Mouse (Mus musculus) inflammation-experienced regulatory T-cells, adult 6 months (primary cell): ENCODE measurements around the gene Pirb. TPM values are rescaled to one million over a fixed set of nuclear protein-coding genes. Genes with fewer than 3 reads are reported as not detected.
A peak's percentile ranks its signal among the peaks of the same experiment; 100 is the strongest.
"Not testable (repeated sequence)": the region's sequence is repeated elsewhere in the genome, so short reads cannot be mapped to it uniquely, and the experiment has no call there.

ENCODE experiments used
- ATAC-seq: one replicate; pipeline ENCODE4 v1.8.0; 2017
- polyA plus RNA-seq, 3 experiments: library from polyadenylated mRNA; unstranded; fragments of 100-300 nt; shearing (Covaris generic); gene quantifications; one replicate each; pipeline ENCODE4 v1.2.1; 2017

Gene Pirb
- 1 to 10 TPM in 1 of 3 experiments, under 1 TPM in 2; 0.15 to 2.4 (median 0.33) TPM for polyA plus RNA-seq

- ATAC-seq = not testable (repeated sequence)
These were observed at the start of gene Pirb for GRCm38 (mm10) chr7:3720268-3720667. Gene Pirb (minus strand): TSS chr7:3720391.

- not testable (repeated sequence) for ATAC-seq
These were observed 12.5 kb upstream of the Pirb start for GRCm38 (mm10) chr7:3732675-3733074.

DNA sequence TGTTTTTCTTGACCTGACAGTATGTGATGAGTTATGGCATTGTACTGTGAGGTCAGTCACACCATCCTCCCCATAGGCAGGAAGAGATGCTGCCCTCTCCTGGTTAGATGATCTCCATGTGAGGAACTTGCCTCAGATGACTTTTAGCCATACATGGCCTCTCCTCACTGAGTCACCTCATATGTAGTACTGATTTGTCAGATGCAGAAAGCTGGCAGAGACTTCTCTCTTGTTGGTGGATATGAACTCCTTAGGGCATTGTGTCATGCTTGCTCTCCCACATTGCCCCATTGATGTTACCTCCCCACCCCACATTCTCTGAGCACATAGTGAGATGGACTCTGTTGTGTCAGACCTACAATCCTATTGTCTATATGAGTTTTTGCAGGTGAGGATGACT is 5.3 kb upstream of the Pirb start:
- not testable (repeated sequence) for ATAC-seq

DNA sequence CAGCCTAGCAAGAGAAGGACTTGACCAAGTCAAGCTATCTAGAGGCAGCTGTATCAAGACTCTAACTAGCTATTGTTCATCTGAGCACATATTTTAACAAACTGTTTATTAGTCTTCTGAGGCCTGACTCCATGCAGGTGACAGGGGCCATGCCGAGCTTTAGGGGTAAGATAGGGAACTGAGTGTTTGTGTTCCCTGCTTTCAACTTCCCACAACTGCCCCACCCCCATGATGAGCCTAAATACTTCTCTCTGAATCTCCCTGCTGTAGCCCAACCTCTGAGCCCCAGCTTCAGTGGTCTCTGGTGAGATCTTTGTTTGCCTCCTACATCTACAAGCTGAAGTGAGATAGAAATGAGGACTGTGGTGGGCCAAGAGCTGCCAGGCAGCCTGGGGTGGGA is 4.9 kb downstream of the Pirb start:
- ATAC-seq = no peak

DNA sequence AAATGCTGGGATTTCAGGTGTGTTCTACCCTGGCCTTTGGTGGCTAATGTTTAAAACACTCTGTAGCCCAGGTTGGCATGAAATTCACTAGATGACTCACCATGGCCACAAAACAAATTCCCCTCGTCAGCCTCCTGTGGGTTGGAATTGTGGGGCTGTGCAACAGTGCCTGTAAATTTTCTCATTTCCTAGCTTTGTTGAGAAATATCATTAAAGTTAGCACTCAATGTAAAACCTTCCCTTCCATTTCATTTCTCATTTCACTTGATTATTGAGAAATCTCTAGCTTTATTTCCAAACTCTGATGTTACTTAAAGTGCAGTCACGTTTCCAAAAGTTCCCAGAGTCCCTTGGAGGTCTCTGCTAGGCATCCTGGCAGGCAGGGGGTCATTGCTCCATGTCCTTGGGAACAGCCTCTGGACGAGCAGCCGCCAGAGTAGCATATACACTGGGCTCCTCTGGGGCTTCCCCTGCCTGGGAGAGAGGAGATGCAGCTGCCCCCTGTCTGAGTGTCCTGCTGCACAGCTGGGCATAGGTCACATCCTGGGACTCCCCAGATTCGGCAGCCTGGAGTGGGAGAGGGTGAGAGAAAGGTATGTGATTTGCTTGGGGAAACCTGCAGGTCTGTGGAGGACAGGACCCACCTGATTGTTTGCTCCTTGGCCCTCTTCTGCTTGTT is 7.8 kb downstream of the Pirb start:
- ATAC-seq = no peak

- ATAC-seq = no peak
These were observed 11.2 kb downstream of the Pirb start for GRCm38 (mm10) chr7:3709000-3709399.

GRCm38 (mm10) chr7:3708447-3708980 is 11.7 kb downstream of the Pirb start:
- not testable (repeated sequence) for ATAC-seq

- ATAC-seq = no peak
These were observed 12.4 kb downstream of the Pirb start for GRCm38 (mm10) chr7:3707568-3708413.

- no peak for ATAC-seq
These were observed 13.2 kb downstream of the Pirb start for GRCm38 (mm10) chr7:3707027-3707426.

- ATAC-seq = no peak
These were observed 13.8 kb downstream of the Pirb start for GRCm38 (mm10) chr7:3706343-3706934.

GRCm38 (mm10) chr7:3705911-3706310 is 14.3 kb downstream of the Pirb start:
- no peak for ATAC-seq

GRCm38 (mm10) chr7:3705461-3705860 is 14.7 kb downstream of the Pirb start:
- not testable (repeated sequence) for ATAC-seq

DNA sequence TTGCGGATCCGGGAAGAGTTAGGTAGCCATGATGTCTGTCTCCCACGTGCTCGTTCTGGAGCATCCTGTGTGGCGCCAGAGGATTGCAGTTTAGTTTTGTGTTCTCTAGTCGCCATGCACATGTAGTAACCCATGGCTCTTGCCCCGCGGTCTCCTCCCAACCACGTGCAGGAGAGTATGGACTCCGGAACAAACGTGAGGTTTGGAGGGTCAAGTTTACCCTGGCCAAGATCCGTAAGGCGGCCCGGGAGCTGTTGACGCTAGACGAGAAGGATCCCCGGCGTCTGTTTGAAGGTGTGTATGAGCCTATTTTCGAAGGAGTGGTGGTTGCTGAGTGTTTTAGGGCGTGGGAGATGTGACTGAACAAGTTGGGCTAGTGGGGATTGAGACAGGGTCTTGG is 15.7 kb downstream of the Pirb start:
- peak; percentile 47 for ATAC-seq

DNA sequence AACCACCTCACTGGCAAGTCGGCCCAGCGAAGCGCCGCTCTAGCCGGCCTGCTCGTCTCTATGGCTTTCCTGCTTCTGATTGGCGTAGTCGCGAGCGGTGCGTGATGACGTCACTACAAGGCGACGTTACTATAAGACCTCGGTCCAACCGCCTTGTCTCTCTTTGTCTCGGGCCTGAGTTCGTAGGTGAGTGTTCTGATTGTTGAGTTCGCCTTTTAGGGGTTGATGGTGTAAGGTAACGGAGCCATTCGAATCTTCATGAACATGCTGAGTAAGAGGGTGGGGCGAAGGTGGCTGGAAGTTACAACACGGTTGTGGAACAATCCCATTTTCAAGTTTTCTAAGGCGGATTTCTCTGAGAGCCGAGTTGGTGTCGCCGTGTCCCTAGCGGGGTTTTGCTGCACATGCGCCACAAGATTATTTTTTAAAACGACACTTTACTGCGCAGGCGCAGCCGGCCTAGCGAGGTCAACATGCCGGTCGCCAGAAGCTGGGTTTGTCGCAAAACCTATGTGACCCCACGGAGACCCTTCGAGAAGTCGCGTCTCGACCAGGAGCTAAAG is 16.2 kb downstream of the Pirb start, which contains the start of gene Rps9:
TSS of gene Rps9 (plus strand) at position 115 of the 563 bp plus-strand sequence.
- ATAC-seq = peak; percentile 90

- ATAC-seq = peak; percentile 42
These were observed 16.9 kb downstream of the Pirb start for GRCm38 (mm10) chr7:3703148-3703878.

DNA sequence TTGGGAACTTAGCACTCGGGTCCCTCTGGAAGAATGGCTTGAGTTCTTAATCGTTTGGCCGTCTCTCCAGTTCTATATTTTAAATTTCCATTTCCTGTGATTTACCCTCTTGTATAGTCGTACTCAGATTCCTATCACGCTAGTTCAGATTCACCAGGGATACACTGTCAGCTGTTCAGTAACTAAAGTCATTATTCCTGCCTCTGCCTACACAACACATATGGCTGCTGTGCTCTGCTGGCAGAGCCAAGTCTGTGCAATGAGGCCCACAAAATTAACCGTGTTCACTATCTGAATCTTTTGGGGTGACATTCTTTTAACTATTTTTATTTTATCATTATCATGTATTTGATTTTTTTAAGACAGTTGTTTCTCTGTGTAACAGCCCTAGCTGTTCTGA is 21.7 kb downstream of the Pirb start:
- no peak for ATAC-seq

- ATAC-seq = not testable (repeated sequence)
These were observed 25.3 kb downstream of the Pirb start for GRCm38 (mm10) chr7:3694949-3695305.

DNA sequence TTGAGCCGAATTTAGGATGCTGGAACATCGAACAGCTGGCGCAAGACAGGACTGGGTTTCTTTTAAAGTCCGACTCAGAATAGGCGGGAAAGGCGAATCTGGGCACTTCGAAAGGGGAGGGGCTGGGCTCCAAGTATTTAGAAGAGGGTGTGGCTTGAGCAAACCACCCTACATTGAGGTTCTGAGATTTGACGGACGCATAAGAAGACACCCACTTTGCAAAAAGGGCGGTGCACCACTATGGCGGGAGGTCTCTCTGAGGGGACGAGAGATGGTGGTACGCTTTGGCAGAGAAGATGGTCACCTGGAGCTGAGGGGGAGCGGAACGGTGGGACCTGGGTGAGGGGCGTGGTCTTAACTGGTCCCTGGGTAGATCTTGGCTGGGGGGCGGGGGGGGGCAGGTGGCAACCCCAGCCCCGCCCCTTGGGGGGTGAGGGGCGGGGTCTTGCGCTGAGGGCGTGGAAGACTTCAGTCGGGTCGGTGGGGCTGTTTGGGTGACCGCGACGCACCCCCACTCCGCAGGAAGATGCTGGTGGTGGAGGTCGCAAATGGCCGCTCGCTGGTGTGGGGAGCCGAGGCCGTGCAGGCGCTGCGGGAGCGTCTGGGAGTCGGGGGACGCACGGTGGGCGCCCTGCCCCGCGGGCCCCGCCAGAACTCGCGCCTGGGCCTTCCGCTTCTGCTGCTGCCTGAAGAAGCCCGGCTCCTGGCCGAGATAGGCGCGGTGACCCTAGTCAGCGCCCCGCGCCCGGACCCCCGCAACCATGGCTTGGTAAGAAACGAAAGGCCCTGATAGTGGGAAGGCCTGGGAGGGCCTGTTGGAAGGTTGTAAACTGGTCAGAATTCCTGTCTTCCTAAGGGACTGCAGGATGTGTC is 25.9 kb downstream of the Pirb start:
- ATAC-seq = peak; percentile 29

GRCm38 (mm10) chr7:3693809-3694075 is 26.4 kb downstream of the Pirb start:
- ATAC-seq = peak; percentile 2

DNA sequence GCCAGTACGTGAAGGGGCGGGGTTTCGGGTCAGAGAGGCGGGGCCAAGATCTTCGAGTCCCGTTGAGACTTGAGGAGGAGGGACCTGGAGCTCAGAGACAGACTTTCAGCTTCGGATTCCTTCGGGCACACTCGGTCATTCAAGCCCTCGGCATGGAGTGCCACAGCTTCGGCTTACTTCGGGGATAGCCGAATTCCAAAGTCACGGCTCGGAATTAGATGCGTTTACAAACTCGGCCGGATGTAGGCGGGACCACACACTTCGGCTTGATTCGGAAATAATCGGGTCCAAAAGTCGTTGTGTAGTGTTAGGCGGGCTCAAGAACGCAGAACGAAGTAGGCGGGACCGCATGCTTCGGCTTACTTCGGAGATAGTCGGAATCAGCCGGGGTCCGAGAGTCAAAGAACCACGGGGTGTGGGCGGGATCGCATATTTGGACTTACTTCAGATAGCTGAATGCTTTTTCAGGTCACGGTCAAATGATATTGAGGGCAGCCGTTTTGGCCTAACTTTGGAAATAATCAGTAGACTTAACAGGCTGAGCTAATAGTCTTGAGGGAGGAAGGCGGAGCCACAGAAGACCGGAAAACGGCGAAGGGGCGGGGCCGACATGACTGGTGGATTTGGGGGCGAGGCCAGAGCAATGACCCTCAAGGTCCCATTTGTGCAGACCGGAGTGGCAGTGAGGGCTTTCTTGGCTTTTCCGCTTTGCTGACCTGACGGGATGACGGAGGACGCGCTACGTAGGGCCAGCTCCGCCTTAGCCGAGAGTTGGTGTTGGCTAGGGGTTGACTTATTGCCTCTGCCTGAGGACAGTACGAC is 27.0 kb downstream of the Pirb start, which contains the start of gene Mboat7:
TSS of gene Mboat7 (minus strand) at position 537 of the 822 bp plus-strand sequence.
- peak; percentile 78 for ATAC-seq
